Mouse (Mus musculus) forebrain, embryonic 15.5 days (tissue): Measurements from ENCODE around the gene Gm9573. TPM values are rescaled to one million over a fixed set of nuclear protein-coding genes. Genes with fewer than 3 reads are reported as not detected.

Experiments used
- ATAC-seq: fragments of 200-750 bp; cut with Nextera tagmentation; replicated peaks from 2 replicates; pipeline ENCODE4 v1.8.0; 2017; ENCODE audit warnings: mild to moderate bottlenecking, moderate TSS enrichment, moderate library complexity
- H3K27ac ChIP-seq: fragments of 300-500 bp; sonication (generic); replicated peaks from 2 replicates; pipeline ENCODE4 v1.5.1; 2015; ENCODE audit warnings: mild to moderate bottlenecking, inconsistent platforms
- H3K27me3 ChIP-seq: fragments of 300-500 bp; sonication (generic); 2 replicates; pipeline ENCODE4 v1.6.1; 2015; ENCODE audit warnings: inconsistent platforms
- H3K36me3 ChIP-seq: fragments of 300-500 bp; sonication (generic); 2 replicates; pipeline ENCODE4 v1.6.1; 2015; ENCODE audit warnings: mild to moderate bottlenecking, inconsistent platforms
- H3K4me1 ChIP-seq: fragments of 300-500 bp; sonication (generic); 2 replicates; pipeline ENCODE4 v1.6.1; 2015; ENCODE audit warnings: inconsistent platforms
- H3K4me2 ChIP-seq: fragments of 300-500 bp; sonication (generic); replicated peaks from 2 replicates; pipeline ENCODE4 v1.6.1; 2015; ENCODE audit warnings: mild to moderate bottlenecking, inconsistent platforms
- H3K4me3 ChIP-seq: fragments of 300-500 bp; sonication (generic); 2 replicates; pipeline ENCODE4 v1.5.1; 2015; ENCODE audit warnings: mild to moderate bottlenecking, inconsistent platforms
- H3K9ac ChIP-seq: fragments of 300-500 bp; sonication (generic); replicated peaks from 2 replicates; pipeline ENCODE4 v1.6.1; 2015; ENCODE audit warnings: mild to moderate bottlenecking, inconsistent platforms
- H3K9me3 ChIP-seq: fragments of 300-500 bp; sonication (generic); 2 replicates; pipeline ENCODE4 v1.6.1; 2016; ENCODE audit warnings: inconsistent platforms
- WGBS: fragments of 180-500 bp; shearing (Covaris S2); methylation state at CpG from one replicate; pipeline ENCODE4 v1.1.7; 2015; ENCODE audit warnings: mixed read lengths; 5-methylcytosine and 5-hydroxymethylcytosine counted together
- polyA plus RNA-seq: library from polyadenylated mRNA; unstranded; fragments of >200 nt; fragmentation: Nextera tagmentation; extraction: Ambion mirVana; gene quantifications from 2 replicates; pipeline ENCODE4 v1.2.1, GENCODE M21; 2015

Gene Gm9573
- polyA plus RNA-seq, 1 experiment from 2014 or later = not detected

GRCm38 (mm10) chr17:35592131-35592530 is 34.3 kb downstream of the Gm9573 start:
- 91% methylated on average over 9 of the region's 9 CpGs for WGBS
- Histone ChIP-seq H3K27ac (no peak overlapping the region), H3K9ac (no peak overlapping the region), H3K36me3 (no peaks in the 10 kb centered on the region), H3K4me2 (no peak overlapping the region), H3K27me3 (no peaks in the 10 kb centered on the region), H3K4me1 (peaks cover 7% of the 10 kb centered on the region), H3K4me3 (no peak overlapping the region), H3K9me3 (no peaks in the 10 kb centered on the region)
- ATAC-seq = no peak

GRCm38 (mm10) chr17:35591731-35592130 is 34.7 kb downstream of the Gm9573 start:
- WGBS = 93% methylated on average over 15 of the region's 15 CpGs
- Histone ChIP-seq H3K9ac (no peak overlapping the region), H3K27ac (no peak overlapping the region), H3K4me1 (peaks cover 7% of the 10 kb centered on the region), H3K9me3 (no peaks in the 10 kb centered on the region), H3K27me3 (no peaks in the 10 kb centered on the region), H3K4me2 (no peak overlapping the region), H3K36me3 (no peaks in the 10 kb centered on the region), H3K4me3 (no peak overlapping the region)
- ATAC-seq = no peak

- no peak; the same call in 1 of the 2 replicates for ATAC-seq
- H3K4me2 ChIP-seq = no peak overlapping the region
Measured at GRCm38 (mm10) chr17:35591219-35591578, 35.2 kb downstream of the Gm9573 start.

GRCm38 (mm10) chr17:35590410-35591218 is 35.8 kb downstream of the Gm9573 start:
- Histone ChIP-seq H3K27ac (peak overlapping the region; percentile 51), H3K4me1 (peaks cover 7% of the 10 kb centered on the region), H3K4me3 (no peak overlapping the region), H3K36me3 (no peaks in the 10 kb centered on the region), H3K9ac (no peak overlapping the region), H3K27me3 (no peaks in the 10 kb centered on the region), H3K9me3 (no peaks in the 10 kb centered on the region), H3K4me2 (no peak overlapping the region)
- 60% methylated on average over 21 of the region's 21 CpGs for WGBS
- ATAC-seq = peak; percentile 77

More at GRCm38 (mm10) chr17:35591219-35591578, 35.2 kb downstream of the Gm9573 start:
- no peak overlapping the region for H3K9ac ChIP-seq
- 65% methylated on average over 7 of the region's 7 CpGs for WGBS
- H3K27me3 ChIP-seq = no peaks in the 10 kb centered on the region
- H3K4me1 ChIP-seq = peaks cover 7% of the 10 kb centered on the region
- H3K36me3 ChIP-seq = no peaks in the 10 kb centered on the region
- no peaks in the 10 kb centered on the region for H3K9me3 ChIP-seq
- peak overlapping the region; percentile 51 for H3K27ac ChIP-seq
- no peak overlapping the region for H3K4me3 ChIP-seq

GRCm38 (mm10) chr17:35588387-35588786 is 38.0 kb downstream of the Gm9573 start:
- H3K27me3 ChIP-seq = no peaks in the 10 kb centered on the region
- no peaks in the 10 kb centered on the region for H3K36me3 ChIP-seq
- no peak for ATAC-seq
- 10% methylated on average over 4 of the region's 4 CpGs for WGBS
- H3K4me3 ChIP-seq = no peak overlapping the region
- no peak overlapping the region for H3K4me2 ChIP-seq
- H3K9me3 ChIP-seq = no peaks in the 10 kb centered on the region
- H3K9ac ChIP-seq = no peak overlapping the region
- H3K27ac ChIP-seq = no peak overlapping the region
- peaks cover 11% of the 10 kb centered on the region for H3K4me1 ChIP-seq

- Histone ChIP-seq H3K9me3 (no peaks in the 10 kb centered on the region), H3K4me2 (no peak overlapping the region), H3K4me1 (peaks cover 11% of the 10 kb centered on the region), H3K4me3 (no peak overlapping the region), H3K9ac (no peak overlapping the region), H3K27ac (no peak overlapping the region), H3K36me3 (no peaks in the 10 kb centered on the region), H3K27me3 (no peaks in the 10 kb centered on the region)
- 80% methylated on average over 1 of the region's 1 CpGs for WGBS
- ATAC-seq = no peak
Measured at GRCm38 (mm10) chr17:35587291-35587690, 39.1 kb downstream of the Gm9573 start.

GRCm38 (mm10) chr17:35584330-35584937 is 42.0 kb downstream of the Gm9573 start:
- H3K4me3 ChIP-seq = no peak overlapping the region
- no peaks in the 10 kb centered on the region for H3K27me3 ChIP-seq
- H3K9me3 ChIP-seq = no peaks in the 10 kb centered on the region
- ATAC-seq = peak; percentile 57; the same call in 1 of the 2 replicates
- peaks cover 4% of the 10 kb centered on the region; the same call in 1 of the 2 replicates for H3K4me1 ChIP-seq
- no peak overlapping the region for H3K27ac ChIP-seq
- no peak overlapping the region for H3K9ac ChIP-seq
- H3K4me2 ChIP-seq = peak overlapping the region; percentile 27
- no peaks in the 10 kb centered on the region for H3K36me3 ChIP-seq
- 16% methylated on average over 16 of the region's 16 CpGs for WGBS

GRCm38 (mm10) chr17:35582900-35583299 is 43.5 kb downstream of the Gm9573 start:
- Histone ChIP-seq H3K4me1 (peaks cover 4% of the 10 kb centered on the region; the same call in 1 of the 2 replicates), H3K27ac (no peak overlapping the region), H3K9ac (no peak overlapping the region), H3K4me3 (no peak overlapping the region), H3K9me3 (no peaks in the 10 kb centered on the region), H3K27me3 (no peaks in the 10 kb centered on the region), H3K4me2 (no peak overlapping the region), H3K36me3 (no peaks in the 10 kb centered on the region)
- no peak for ATAC-seq
- 100% methylated on average over 1 of the region's 1 CpGs for WGBS

GRCm38 (mm10) chr17:35578211-35578610 is 48.2 kb downstream of the Gm9573 start:
- no peaks in the 10 kb centered on the region for H3K36me3 ChIP-seq
- H3K9me3 ChIP-seq = no peaks in the 10 kb centered on the region
- H3K27ac ChIP-seq = no peak overlapping the region
- 21% methylated on average over 6 of the region's 6 CpGs for WGBS
- no peak overlapping the region for H3K9ac ChIP-seq
- H3K4me3 ChIP-seq = no peak overlapping the region
- H3K4me1 ChIP-seq = no peaks in the 10 kb centered on the region
- H3K4me2 ChIP-seq = no peak overlapping the region
- no peaks in the 10 kb centered on the region for H3K27me3 ChIP-seq
- no peak for ATAC-seq

- Histone ChIP-seq H3K9me3 (no peaks in the 10 kb centered on the region), H3K4me2 (no peak overlapping the region), H3K36me3 (no peaks in the 10 kb centered on the region), H3K4me1 (peaks cover 13% of the 10 kb centered on the region), H3K27me3 (no peaks in the 10 kb centered on the region), H3K27ac (no peak overlapping the region), H3K4me3 (no peak overlapping the region), H3K9ac (no peak overlapping the region)
- 94% methylated on average over 7 of the region's 7 CpGs for WGBS
- ATAC-seq = no peak
Measured at GRCm38 (mm10) chr17:35571477-35571876, 55.0 kb downstream of the Gm9573 start.

- no peak for ATAC-seq
- no peaks in the 10 kb centered on the region for H3K36me3 ChIP-seq
Measured at GRCm38 (mm10) chr17:35570836-35571235, 55.6 kb downstream of the Gm9573 start.

GRCm38 (mm10) chr17:35569091-35569944 is 57.1 kb downstream of the Gm9573 start:
- H3K27ac ChIP-seq = no peak overlapping the region
- H3K36me3 ChIP-seq = no peaks in the 10 kb centered on the region
- 3% methylated on average over 28 of the region's 28 CpGs for WGBS
- H3K9me3 ChIP-seq = no peaks in the 10 kb centered on the region
- H3K4me3 ChIP-seq = peak overlapping the region; percentile 30
- peak overlapping the region; percentile 47 for H3K4me2 ChIP-seq
- H3K9ac ChIP-seq = peak overlapping the region; percentile 33
- H3K27me3 ChIP-seq = no peaks in the 10 kb centered on the region
- peaks cover 13% of the 10 kb centered on the region for H3K4me1 ChIP-seq
- ATAC-seq = peak; percentile 68; the same call in 1 of the 2 replicates

More at GRCm38 (mm10) chr17:35570836-35571235, 55.6 kb downstream of the Gm9573 start:
- peaks cover 13% of the 10 kb centered on the region for H3K4me1 ChIP-seq
- 71% methylated on average over 14 of the region's 14 CpGs for WGBS
- no peak overlapping the region for H3K27ac ChIP-seq
- no peaks in the 10 kb centered on the region for H3K27me3 ChIP-seq
- no peaks in the 10 kb centered on the region for H3K9me3 ChIP-seq
- no peak overlapping the region for H3K4me2 ChIP-seq
- no peak overlapping the region for H3K9ac ChIP-seq
- H3K4me3 ChIP-seq = no peak overlapping the region
